15 mouse cellular contexts compared by ENCODE assay signal in the genomic region with DNA sequence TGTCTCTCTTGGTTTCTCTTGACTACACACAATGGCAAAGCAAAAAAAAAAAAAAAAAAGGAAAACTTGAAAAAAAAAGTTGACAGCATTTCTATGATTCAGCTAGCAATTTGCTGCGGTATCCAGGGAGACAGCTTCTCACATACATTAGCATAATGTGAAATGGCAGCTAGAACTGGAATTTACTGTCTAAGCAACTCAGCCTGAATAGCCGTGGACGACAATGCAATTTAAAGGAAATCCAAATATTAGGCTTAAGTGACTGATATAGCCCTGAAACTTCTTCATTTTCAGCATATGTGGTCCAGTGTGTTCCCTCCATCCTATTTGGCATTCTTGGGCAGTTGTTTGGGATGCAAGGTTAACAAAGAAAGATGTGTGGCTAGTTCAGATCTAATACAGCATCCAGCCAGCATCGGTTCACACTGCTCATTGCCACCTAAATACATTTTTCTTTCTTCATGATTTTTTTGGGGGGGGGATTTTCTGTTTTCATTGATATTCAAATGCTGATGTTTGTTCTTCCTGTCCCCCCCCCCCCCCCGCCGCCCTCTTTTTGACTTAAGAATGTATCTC.
DNase-seq lines count a peak whose midpoint lies in the region; ATAC-seq and TF ChIP-seq lines count a peak whose summit lies in the region.
"Had no signal": no experiment of that assay in that cellular context is flagged by ENCODE, and none has a peak within 500 bp of the region (broad histone marks: within the 10 kb centered on the region; RNA-seq: fewer than 3 reads in every experiment).

No protein-coding gene starts in this region.

- no peak overlapping the region for H3K9ac ChIP-seq in forebrain, embryonic 14.5 days (ENCODE audit: low read length)
- no peak overlapping the region for H3K9ac ChIP-seq in hindbrain, embryonic 15.5 days
- peak overlapping the region; percentile 48; the same call in 1 of the 2 replicates for H3K9ac ChIP-seq in midbrain, embryonic 16.5 days (ENCODE audit: low read depth, low read length)
- no peak overlapping the region for H3K9ac ChIP-seq in liver, postnatal 0 days (replicated peaks)
- H3K9ac ChIP-seq: heart, embryonic 13.5 days; limb, embryonic 12.5 days; liver, embryonic 15.5 days had no signal

- TF ChIP-seq EP300 in liver, postnatal 0 days (IDR thresholded peaks at IDR 0.05; ENCODE audit: low read depth), result no peak

- no peaks in the 10 kb centered on the region for H3K27me3 ChIP-seq in forebrain, embryonic 14.5 days (replicated peaks; ENCODE audit: control insufficient read depth, insufficient read depth, low read length)
- no peaks in the 10 kb centered on the region for H3K27me3 ChIP-seq in hindbrain, embryonic 15.5 days
- H3K27me3 ChIP-seq in midbrain, embryonic 16.5 days (ENCODE audit: control insufficient read depth, insufficient read depth, low read depth, low read length), result no peaks in the 10 kb centered on the region
- H3K27me3 ChIP-seq in liver, postnatal 0 days (ENCODE audit: insufficient read depth, low read length), result no peaks in the 10 kb centered on the region
- H3K27me3 ChIP-seq: heart, embryonic 13.5 days; limb, embryonic 12.5 days; liver, embryonic 15.5 days had no signal

- WGBS in forebrain, embryonic 14.5 days, result 61% methylated on average over 5 of the region's 6 CpGs
- 38% methylated on average over 6 of the region's 6 CpGs for WGBS in hindbrain, embryonic 15.5 days
- 21% methylated on average over 4 of the region's 6 CpGs for WGBS in midbrain, embryonic 16.5 days
- 77% methylated on average over 5 of the region's 6 CpGs for WGBS in liver, postnatal 0 days (ENCODE audit: insufficient replicate concordance)

- no peaks in the 10 kb centered on the region for H3K36me3 ChIP-seq in forebrain, embryonic 14.5 days (ENCODE audit: control insufficient read depth, insufficient read depth, low read length)
- no peaks in the 10 kb centered on the region for H3K36me3 ChIP-seq in hindbrain, embryonic 15.5 days
- H3K36me3 ChIP-seq in midbrain, embryonic 16.5 days (ENCODE audit: control insufficient read depth, insufficient read depth, low read length), result no peaks in the 10 kb centered on the region
- no peaks in the 10 kb centered on the region for H3K36me3 ChIP-seq in liver, postnatal 0 days (replicated peaks; ENCODE audit: insufficient read depth, low read length)
- H3K36me3 ChIP-seq: heart, embryonic 13.5 days; limb, embryonic 12.5 days; liver, embryonic 15.5 days had no signal

- peak; percentile 70 for DNase-seq in Muller cell, postnatal 12 days (ENCODE audit: inconsistent ontology term)
- DNase-seq in forebrain, embryonic 14.5 days (ENCODE audit: low spot score), result peak; percentile 81
- DNase-seq in liver, postnatal 0 days, result no peak
- DNase-seq in c-Kit-positive CD71-positive TER-119-positive erythroid progenitor cells, embryonic 14.5 days (ENCODE audit: low spot score), result no peak
- no peak for DNase-seq in urinary bladder, adult 2 months (ENCODE audit: low spot score)
- DNase-seq: gastrocnemius, postnatal 36 days; lung, postnatal 14 days; thymus, adult 18-20 months had no signal

- peak overlapping the region; percentile 74 for H3K27ac ChIP-seq in forebrain, embryonic 14.5 days (ENCODE audit: low read depth, low read length)
- peak overlapping the region; percentile 86 for H3K27ac ChIP-seq in hindbrain, embryonic 15.5 days (replicated peaks)
- H3K27ac ChIP-seq in midbrain, embryonic 16.5 days (ENCODE audit: low read length), result peak overlapping the region; percentile 88
- H3K27ac ChIP-seq in liver, postnatal 0 days (ENCODE audit: low read depth), result no peak overlapping the region
- H3K27ac ChIP-seq: heart, embryonic 13.5 days; limb, embryonic 12.5 days; liver, embryonic 15.5 days had no signal

- no peak overlapping the region for H3K4me3 ChIP-seq in forebrain, embryonic 14.5 days (ENCODE audit: low read depth, low read length)
- no peak overlapping the region for H3K4me3 ChIP-seq in hindbrain, embryonic 15.5 days
- no peak overlapping the region for H3K4me3 ChIP-seq in midbrain, embryonic 16.5 days (ENCODE audit: low read depth, low read length)
- no peak overlapping the region for H3K4me3 ChIP-seq in liver, postnatal 0 days (ENCODE audit: low read depth, low read length)
- H3K4me3 ChIP-seq: heart, embryonic 13.5 days; left cerebral cortex, adult 2 months; limb, embryonic 12.5 days; liver, embryonic 15.5 days had no signal

- H3K9me3 ChIP-seq in forebrain, embryonic 14.5 days (replicated peaks; ENCODE audit: control insufficient read depth, low read length), result no peaks in the 10 kb centered on the region
- no peaks in the 10 kb centered on the region for H3K9me3 ChIP-seq in hindbrain, embryonic 15.5 days
- H3K9me3 ChIP-seq in midbrain, embryonic 16.5 days (replicated peaks; ENCODE audit: control insufficient read depth, low read length, poor library complexity, severe bottlenecking), result no peaks in the 10 kb centered on the region
- no peaks in the 10 kb centered on the region for H3K9me3 ChIP-seq in liver, postnatal 0 days (ENCODE audit: low read length)
- H3K9me3 ChIP-seq: heart, embryonic 13.5 days; limb, embryonic 12.5 days; liver, embryonic 15.5 days had no signal

- TF ChIP-seq CTCF in liver, postnatal 0 days (IDR thresholded peaks at IDR 0.05; ENCODE audit: low read depth), result no peak

- no peak overlapping the region for H3K4me2 ChIP-seq in forebrain, embryonic 14.5 days (ENCODE audit: low read length)
- H3K4me2 ChIP-seq in hindbrain, embryonic 15.5 days, result peak overlapping the region; percentile 45
- H3K4me2 ChIP-seq in midbrain, embryonic 16.5 days (ENCODE audit: low read length), result peak overlapping the region; percentile 48
- no peak overlapping the region for H3K4me2 ChIP-seq in liver, postnatal 0 days (ENCODE audit: low read depth, low read length)
- H3K4me2 ChIP-seq: heart, embryonic 13.5 days; limb, embryonic 12.5 days; liver, embryonic 15.5 days had no signal

- ATAC-seq in forebrain, embryonic 14.5 days, result peak; percentile 73
- peak; percentile 72 for ATAC-seq in hindbrain, embryonic 15.5 days (ENCODE audit: low FRiP score, low read depth)
- peak; percentile 90 for ATAC-seq in midbrain, embryonic 16.5 days
- no peak for ATAC-seq in liver, postnatal 0 days
- ATAC-seq in megakaryocyte, adult 5-6 weeks (ENCODE audit: poor library complexity, severe bottlenecking), result no peak

- H3K4me1 ChIP-seq in forebrain, embryonic 14.5 days (ENCODE audit: control insufficient read depth, insufficient read depth, low read length), result peaks cover 11% of the 10 kb centered on the region
- H3K4me1 ChIP-seq in hindbrain, embryonic 15.5 days (replicated peaks), result peaks cover 21% of the 10 kb centered on the region
- peaks cover 17% of the 10 kb centered on the region for H3K4me1 ChIP-seq in midbrain, embryonic 16.5 days (ENCODE audit: control insufficient read depth, insufficient read depth, low read length)
- H3K4me1 ChIP-seq in liver, postnatal 0 days (ENCODE audit: insufficient read depth), result no peaks in the 10 kb centered on the region
- H3K4me1 ChIP-seq: heart, embryonic 13.5 days; limb, embryonic 12.5 days; liver, embryonic 15.5 days had no signal

Comparison
In these comparisons a context has a peak if more than half of its experiments do, and no peak if none do; other contexts are left out.
1. DNase-seq: peak in Muller cell, postnatal 12 days (single experiment) and forebrain, embryonic 14.5 days (single experiment); none in liver, postnatal 0 days (single experiment), c-Kit-positive CD71-positive TER-119-positive erythroid progenitor cells, embryonic 14.5 days (single experiment) and urinary bladder, adult 2 months (single experiment).
2. ATAC-seq: peak in forebrain, embryonic 14.5 days (single experiment), hindbrain, embryonic 15.5 days (single experiment) and midbrain, embryonic 16.5 days (single experiment); none in liver, postnatal 0 days (single experiment) and megakaryocyte, adult 5-6 weeks (single experiment).
3. H3K4me2 ChIP-seq: peak in hindbrain, embryonic 15.5 days (single experiment) and midbrain, embryonic 16.5 days (single experiment); none in forebrain, embryonic 14.5 days (single experiment) and liver, postnatal 0 days (single experiment).